Mouse (Mus musculus) lung, adult 2 months (tissue): ENCODE measurements around the gene 1110008L16Rik. TPM values are rescaled to one million over a fixed set of nuclear protein-coding genes. Genes with fewer than 3 reads are reported as not detected.
A peak's percentile ranks its signal among the peaks of the same experiment; 100 is the strongest.

ENCODE experiments used
- DNase-seq: peaks from one replicate; pipeline ENCODE4 v3.0.0; 2022
- H3K4me1 ChIP-seq: fragments of 200-500 bp; 2 replicates; pipeline ENCODE4 v1.6.1; 2011; ENCODE audit warnings: low read length; ENCODE audit not compliant: control insufficient read depth, insufficient read depth
- H3K4me3 ChIP-seq: fragments of 200-500 bp; replicated peaks from 2 replicates; pipeline ENCODE3; 2011; ENCODE audit warnings: low read depth, mild to moderate bottlenecking, control low read depth, low read length; ENCODE audit errors: extremely low read depth
- CTCF ChIP-seq: fragments of 200-500 bp; IDR thresholded peaks from 2 replicates; pipeline ENCODE4 v1.5.1; 2011; ENCODE audit warnings: mild to moderate bottlenecking, low read length, control low read depth; ENCODE audit not compliant: insufficient read depth
- POLR2A ChIP-seq: fragments of 200-500 bp; IDR thresholded peaks from 2 replicates; pipeline ENCODE4 v1.6.1; 2011; ENCODE audit warnings: low read depth, mild to moderate bottlenecking, control low read depth, low read length, borderline replicate concordance; ENCODE audit errors: extremely low read depth
- WGBS: fragments of 180-500 bp; shearing (Covaris S2); methylation state at CpG from one replicate; pipeline ENCODE4 v1.1.7; 2018; 5-methylcytosine and 5-hydroxymethylcytosine counted together
- polyA plus RNA-seq: library from polyadenylated mRNA; depleted of rRNA; stranded (reverse); fragments of >200 nt; gene quantifications from 2 replicates; pipeline ENCODE4 v1.2.3, GENCODE M21; 2012

1110008L16Rik gene
- polyA plus RNA-seq, 1 experiment: 3.1 TPM

DNA sequence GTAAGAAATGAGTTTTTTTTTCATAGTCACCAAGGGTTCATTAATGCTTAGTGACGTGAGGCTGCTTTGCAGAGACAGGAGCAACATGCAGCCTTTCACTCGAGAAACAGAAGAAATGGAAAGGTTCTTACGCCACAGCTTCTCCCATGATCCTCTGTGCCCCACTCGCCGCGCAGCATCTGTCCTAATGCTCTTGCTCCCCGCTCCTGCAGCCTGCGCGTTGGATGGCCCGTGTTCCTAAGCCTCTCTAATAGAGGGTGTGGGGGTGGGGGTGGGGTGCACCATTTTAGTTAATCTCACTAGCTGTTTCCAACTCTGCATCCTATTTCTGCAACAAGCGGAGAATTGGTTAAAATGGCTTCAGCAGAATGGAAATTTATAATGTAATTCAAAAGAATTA, 44.6 kb downstream of the 1110008L16Rik start:
- H3K4me1 ChIP-seq: no peaks in the 10 kb centered on the region
- DNase-seq: no peak
- WGBS: 82% methylated on average over 11 of the region's 11 CpGs
- no peak for TF ChIP-seq CTCF
- H3K4me3 ChIP-seq: no peak overlapping the region

DNA sequence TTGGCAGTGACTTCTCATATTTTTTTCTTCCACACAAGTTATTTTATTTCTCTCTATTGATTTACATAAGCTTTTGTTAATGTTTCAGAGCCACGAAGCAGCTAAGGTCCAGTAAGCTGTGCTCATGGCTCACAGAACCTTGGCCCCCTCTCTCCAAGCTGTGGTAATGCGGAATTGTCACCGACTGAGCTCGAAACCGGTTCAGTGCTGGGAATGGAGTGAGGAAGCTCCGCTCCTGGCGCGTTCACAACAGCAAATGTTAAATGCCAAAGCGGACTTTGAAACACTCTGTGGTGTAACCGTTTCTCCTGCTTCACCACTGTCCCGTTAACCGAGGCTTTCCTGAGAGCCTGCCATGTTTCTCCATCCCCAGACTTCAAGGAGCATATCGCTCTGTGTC, 45.2 kb downstream of the 1110008L16Rik start:
- WGBS: 48% methylated on average over 13 of the region's 13 CpGs
- TF ChIP-seq CTCF (no peak), POLR2A (no peak)
- H3K4me1 ChIP-seq: no peaks in the 10 kb centered on the region
- H3K4me3 ChIP-seq: no peak overlapping the region
- no peak for DNase-seq

- WGBS: 31% methylated on average over 6 of the region's 6 CpGs
- H3K4me3 ChIP-seq: no peak overlapping the region
- no peaks in the 10 kb centered on the region for H3K4me1 ChIP-seq
- DNase-seq: peak; percentile 18
- TF ChIP-seq POLR2A (no peak), CTCF (no peak)
These were observed 54.0 kb downstream of the 1110008L16Rik start for GRCm38 (mm10) chr12:55353423-55353822.

- TF ChIP-seq CTCF: peak; percentile 45
- TF ChIP-seq POLR2A: no peak
- Histone ChIP-seq H3K4me1 (no peaks in the 10 kb centered on the region), H3K4me3 (no peak overlapping the region)
- WGBS: 22% methylated on average over 4 of the region's 4 CpGs
- DNase-seq: peak; percentile 25
These were observed 55.5 kb downstream of the 1110008L16Rik start for GRCm38 (mm10) chr12:55354904-55355303.

DNA sequence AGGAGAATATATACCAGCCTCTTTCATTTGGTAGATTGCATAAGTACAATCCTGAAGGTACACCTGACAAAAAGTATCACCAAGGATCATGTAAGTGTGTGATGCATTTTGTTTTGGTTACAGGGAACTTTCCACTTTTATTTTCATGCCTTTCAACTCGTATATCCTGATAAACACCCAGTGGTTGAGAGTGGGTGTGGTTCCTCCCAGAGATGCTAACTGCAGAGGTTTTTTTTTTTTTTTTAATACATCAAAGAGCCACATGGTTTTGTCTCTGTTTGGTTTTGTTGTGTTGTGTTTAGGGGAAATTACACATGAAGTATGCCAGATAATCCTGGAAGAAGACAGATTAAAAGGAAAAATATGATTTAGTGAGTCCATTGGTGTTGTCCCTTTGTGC, 57.9 kb downstream of the 1110008L16Rik start:
- DNase-seq: no peak
- WGBS: 24% methylated on average over 1 of the region's 1 CpGs
- no peak overlapping the region for H3K4me3 ChIP-seq
- no peaks in the 10 kb centered on the region for H3K4me1 ChIP-seq
- TF ChIP-seq POLR2A (no peak), CTCF (no peak)

GRCm38 (mm10) chr12:55360929-55361328, 61.6 kb downstream of the 1110008L16Rik start:
- H3K4me1 ChIP-seq: no peaks in the 10 kb centered on the region
- WGBS: 56% methylated on average over 5 of the region's 5 CpGs
- no peak for TF ChIP-seq CTCF
- TF ChIP-seq POLR2A: no peak
- no peak for DNase-seq
- no peak overlapping the region for H3K4me3 ChIP-seq

GRCm38 (mm10) chr12:55365083-55365482, 65.7 kb downstream of the 1110008L16Rik start:
- no peaks in the 10 kb centered on the region for H3K4me1 ChIP-seq
- DNase-seq: no peak
- H3K4me3 ChIP-seq: no peak overlapping the region
- TF ChIP-seq CTCF (no peak), POLR2A (no peak)
- 48% methylated on average over 2 of the region's 2 CpGs for WGBS

GRCm38 (mm10) chr12:55372424-55373055, 73.2 kb downstream of the 1110008L16Rik start:
- no peak for TF ChIP-seq POLR2A
- TF ChIP-seq CTCF: peak; percentile 6; the same call in 1 of the 2 replicates
- H3K4me3 ChIP-seq: no peak overlapping the region
- WGBS: 70% methylated on average over 3 of the region's 3 CpGs
- no peak for DNase-seq
- H3K4me1 ChIP-seq: no peaks in the 10 kb centered on the region

DNA sequence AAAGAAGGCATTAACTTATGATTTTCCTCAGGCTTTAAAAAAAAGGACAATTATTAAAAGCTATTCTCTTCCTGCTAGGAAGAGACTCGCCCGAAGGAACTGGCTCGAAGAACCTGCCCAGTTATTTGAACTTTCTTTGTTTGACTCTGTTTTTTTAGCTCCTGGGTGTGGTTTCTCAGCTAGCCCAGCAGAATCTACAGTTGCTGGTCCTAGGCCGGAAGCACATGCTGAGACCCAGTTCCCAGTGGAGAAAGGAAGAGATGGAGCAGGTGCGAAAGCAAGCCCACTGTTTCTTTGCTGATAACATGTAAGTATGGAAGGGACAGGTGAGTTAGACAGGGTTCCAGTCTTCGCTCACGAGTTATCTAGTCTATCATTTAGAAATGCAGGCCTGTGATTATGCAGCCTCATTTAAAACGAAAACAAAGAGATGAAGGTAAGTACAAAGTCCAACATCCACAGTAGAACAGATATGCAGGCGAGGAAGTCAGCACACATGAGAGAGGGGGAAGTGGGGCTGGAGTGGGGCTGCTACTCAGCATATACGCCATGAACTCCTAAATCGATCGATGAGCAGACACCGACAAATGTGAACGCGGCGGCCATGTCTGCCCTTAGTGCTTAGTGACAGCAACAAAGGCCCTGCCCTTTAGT, 77.7 kb downstream of the 1110008L16Rik start:
- no peak for TF ChIP-seq POLR2A
- TF ChIP-seq CTCF: no peak
- Histone ChIP-seq H3K4me3 (no peak overlapping the region), H3K4me1 (no peaks in the 10 kb centered on the region)
- DNase-seq: no peak
- WGBS: 79% methylated on average over 16 of the region's 16 CpGs

DNA sequence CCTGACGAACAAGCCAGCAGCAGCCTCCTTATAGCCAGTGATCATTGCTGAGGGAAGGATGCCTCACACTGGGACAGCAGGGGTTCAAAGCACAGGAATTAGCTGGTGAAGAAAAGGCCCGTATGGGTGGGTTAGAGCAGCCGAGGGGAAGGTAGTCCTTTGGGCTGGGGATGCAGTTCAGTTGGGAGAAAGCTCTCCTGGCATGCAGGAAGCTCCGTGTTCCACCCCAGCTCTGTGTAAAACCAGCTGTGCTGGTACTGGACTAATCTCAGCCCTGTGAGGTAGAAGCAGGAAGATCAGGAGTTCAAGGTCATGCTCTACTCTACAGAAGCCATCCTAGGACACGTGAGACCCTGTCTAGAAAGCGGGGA, 78.2 kb downstream of the 1110008L16Rik start:
- 67% methylated on average over 6 of the region's 6 CpGs for WGBS
- H3K4me1 ChIP-seq: no peaks in the 10 kb centered on the region
- no peak for DNase-seq
- no peak overlapping the region for H3K4me3 ChIP-seq
- TF ChIP-seq CTCF (no peak), POLR2A (no peak)
